Mouse (Mus musculus) thymus, postnatal 0 days (tissue): ENCODE data around the gene Alk. TPM values are rescaled to one million over a fixed set of nuclear protein-coding genes. Genes with fewer than 3 reads are reported as not detected.

Experiments used
- polyA plus RNA-seq: library from polyadenylated mRNA; unstranded; fragments of >200 nt; fragmentation: Nextera tagmentation; extraction: Ambion mirVana; gene quantifications from 2 replicates; pipeline ENCODE4 v1.2.1, GENCODE M21; 2015

The Alk gene
- polyA plus RNA-seq, 1 experiment from 2014 or later: 0.05 TPM

Other genes with a start within 250 kb of the Alk start
- gene Ypel5, start 231.8 kb upstream of the Alk start, polyA plus RNA-seq: 83.2 and 83.8 TPM in 2 replicates